Mouse (Mus musculus) midbrain, embryonic 12.5 days (tissue): ENCODE measurements around the gene Olfr878. TPM values are rescaled to one million over a fixed set of nuclear protein-coding genes. Genes with fewer than 3 reads are reported as not detected.

Experiments used
- ATAC-seq: fragments of 200-750 bp; cut with Nextera tagmentation; 2 replicates; pipeline ENCODE4 v1.8.0; 2017; ENCODE audit warnings: low read depth, moderate TSS enrichment, moderate library complexity; ENCODE audit not compliant: low FRiP score
- H3K27ac ChIP-seq: fragments of 300-500 bp; sonication (generic); replicated peaks from 2 replicates; pipeline ENCODE4 v1.5.1; 2016; ENCODE audit warnings: mild to moderate bottlenecking
- H3K27me3 ChIP-seq: fragments of 300-500 bp; sonication (generic); 2 replicates; pipeline ENCODE4 v1.6.1; 2016; ENCODE audit warnings: mild to moderate bottlenecking
- H3K36me3 ChIP-seq: fragments of 300-500 bp; sonication (generic); 2 replicates; pipeline ENCODE4 v1.6.1; 2016
- H3K4me1 ChIP-seq: fragments of 300-500 bp; sonication (generic); 2 replicates; pipeline ENCODE4 v1.6.1; 2016
- H3K4me2 ChIP-seq: fragments of 300-500 bp; sonication (generic); replicated peaks from 2 replicates; pipeline ENCODE4 v1.6.1; 2016; ENCODE audit warnings: mild to moderate bottlenecking, moderate library complexity
- H3K4me3 ChIP-seq: fragments of 300-500 bp; sonication (generic); 2 replicates; pipeline ENCODE4 v1.5.1; 2016; ENCODE audit warnings: mild to moderate bottlenecking
- H3K9ac ChIP-seq: fragments of 300-500 bp; sonication (generic); replicated peaks from 2 replicates; pipeline ENCODE4 v1.6.1; 2016; ENCODE audit warnings: mild to moderate bottlenecking, moderate library complexity
- H3K9me3 ChIP-seq: fragments of 300-500 bp; sonication (generic); 2 replicates; pipeline ENCODE4 v1.6.1; 2016; ENCODE audit warnings: mild to moderate bottlenecking
- WGBS: fragments of 180-500 bp; shearing (Covaris S2); methylation state at CpG from one replicate; pipeline ENCODE4 v1.1.7; 2016; 5-methylcytosine and 5-hydroxymethylcytosine counted together
- polyA plus RNA-seq: library from polyadenylated mRNA; unstranded; fragments of >200 nt; fragmentation: Nextera tagmentation; extraction: Ambion mirVana; gene quantifications from 2 replicates; pipeline ENCODE4 v1.2.1, GENCODE M21; 2016

Olfr878 gene
- polyA plus RNA-seq, 1 experiment from 2014 or later: not detected

DNA sequence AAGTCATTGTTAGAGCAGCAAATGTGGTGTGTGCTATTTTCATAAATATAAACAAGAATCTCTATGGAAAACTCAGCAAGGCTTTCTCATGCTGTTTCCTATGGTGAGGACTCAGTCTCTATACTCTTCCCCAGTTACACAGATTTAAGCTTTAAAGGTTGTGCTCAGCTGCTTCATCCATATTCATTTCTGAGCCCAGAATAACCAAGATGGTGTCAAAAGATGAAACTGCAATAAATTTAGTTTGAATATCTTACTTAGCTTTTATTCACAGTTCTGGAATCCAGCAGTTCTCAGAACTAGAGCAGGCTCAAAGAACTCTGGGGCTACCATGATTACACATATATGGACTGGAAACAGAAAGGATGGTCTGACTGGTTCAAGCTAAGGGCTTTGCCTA, 16.5 kb downstream of the Olfr878 start:
- H3K9ac ChIP-seq: no peak overlapping the region
- H3K9me3 ChIP-seq: no peaks in the 10 kb centered on the region
- no peaks in the 10 kb centered on the region for H3K27me3 ChIP-seq
- H3K4me3 ChIP-seq: no peak overlapping the region
- H3K4me1 ChIP-seq: no peaks in the 10 kb centered on the region
- no peak overlapping the region for H3K27ac ChIP-seq
- ATAC-seq: no peak
- H3K4me2 ChIP-seq: no peak overlapping the region
- H3K36me3 ChIP-seq: no peaks in the 10 kb centered on the region

DNA sequence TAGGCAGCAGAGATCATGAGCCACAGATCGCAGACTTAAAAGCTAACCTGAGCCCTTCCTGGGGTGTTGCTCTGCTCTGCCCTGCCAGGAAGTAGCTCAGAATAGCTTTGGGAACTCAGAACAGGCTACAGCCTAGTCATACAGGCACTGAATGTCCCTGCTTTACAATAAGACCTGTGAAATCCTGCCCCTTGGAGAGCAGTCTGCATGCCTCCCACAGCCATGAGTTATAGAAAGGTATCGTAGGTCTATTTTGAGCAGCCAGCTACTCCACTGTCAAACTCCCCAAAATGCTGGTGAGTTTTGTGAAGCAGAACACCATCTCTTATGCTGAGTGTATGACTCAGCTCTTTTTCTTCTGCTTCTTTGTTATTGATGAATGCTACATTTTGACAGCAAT, 23.5 kb downstream of the Olfr878 start:
- Histone ChIP-seq H3K27ac (no peak overlapping the region), H3K4me1 (no peaks in the 10 kb centered on the region), H3K36me3 (no peaks in the 10 kb centered on the region), H3K9me3 (no peaks in the 10 kb centered on the region), H3K4me3 (no peak overlapping the region), H3K27me3 (no peaks in the 10 kb centered on the region), H3K9ac (no peak overlapping the region), H3K4me2 (no peak overlapping the region)
- 93% methylated on average over 2 of the region's 2 CpGs for WGBS
- ATAC-seq: no peak

Other genes starting within 250 kb of the Olfr878 start
- 0.24 and 0.71 TPM in 2 replicates for gene Panx3, start 248.6 kb upstream of the Olfr878 start, polyA plus RNA-seq
- not detected in 2 replicates for gene Olfr160, start 201.6 kb upstream of the Olfr878 start, polyA plus RNA-seq
- gene Olfr874, start 172.7 kb upstream of the Olfr878 start, polyA plus RNA-seq: not detected in 2 replicates
- gene Olfr875, start 146.0 kb upstream of the Olfr878 start, polyA plus RNA-seq: not detected in 2 replicates
- not detected in 2 replicates for gene Olfr876, start 114.8 kb upstream of the Olfr878 start, polyA plus RNA-seq
- gene Olfr877, start 63.6 kb upstream of the Olfr878 start, polyA plus RNA-seq: not detected in 2 replicates
- gene Olfr145, start 21.1 kb upstream of the Olfr878 start, polyA plus RNA-seq: not detected in 2 replicates
- gene Olfr881, start 74.0 kb downstream of the Olfr878 start, polyA plus RNA-seq: not detected in 2 replicates
- not detected in 2 replicates for gene Olfr883, start 108.0 kb downstream of the Olfr878 start, polyA plus RNA-seq
- not detected in 2 replicates for gene Olfr884, start 128.7 kb downstream of the Olfr878 start, polyA plus RNA-seq
- not detected in 2 replicates for gene Olfr885, start 143.5 kb downstream of the Olfr878 start, polyA plus RNA-seq
- gene Olfr887, start 166.2 kb downstream of the Olfr878 start, polyA plus RNA-seq: not detected in 2 replicates
- not detected in 2 replicates for gene Olfr888, start 190.3 kb downstream of the Olfr878 start, polyA plus RNA-seq
- 0.08 TPM in 2 replicates for gene Olfr889, start 197.4 kb downstream of the Olfr878 start, polyA plus RNA-seq
- not detected in 2 replicates for gene Olfr890, start 224.7 kb downstream of the Olfr878 start, polyA plus RNA-seq